Mouse (Mus musculus) neural tube, embryonic 11.5 days (tissue): ENCODE data around the gene Adamts14. TPM values are rescaled to one million over a fixed set of nuclear protein-coding genes. Genes with fewer than 3 reads are reported as not detected.

Experiments used
- ATAC-seq: fragments of 200-750 bp; cut with Nextera tagmentation; 2 replicates; pipeline ENCODE4 v1.8.0; 2017; ENCODE audit warnings: moderate number of reproducible peaks, mild to moderate bottlenecking, moderate TSS enrichment, moderate library complexity; ENCODE audit not compliant: insufficient read depth, low FRiP score, low TSS enrichment
- DNase-seq: peaks from one replicate; pipeline ENCODE4 v3.0.0-alpha.2; 2015; ENCODE audit warnings: low spot score
- H3K27ac ChIP-seq: fragments of 300-500 bp; sonication (generic); 2 replicates; pipeline ENCODE4 v1.5.1; 2014; ENCODE audit warnings: low read depth, mild to moderate bottlenecking, low read length
- H3K27me3 ChIP-seq: fragments of 300-500 bp; sonication (generic); 2 replicates; pipeline ENCODE4 v1.6.1; 2014; ENCODE audit warnings: mild to moderate bottlenecking, low read length, mixed read lengths; ENCODE audit not compliant: control insufficient read depth, insufficient read depth
- H3K36me3 ChIP-seq: fragments of 300-500 bp; sonication (generic); 2 replicates; pipeline ENCODE4 v1.6.1; 2014; ENCODE audit warnings: mild to moderate bottlenecking, low read length, moderate library complexity, mixed read lengths; ENCODE audit not compliant: control insufficient read depth, insufficient read depth
- H3K4me1 ChIP-seq: fragments of 300-500 bp; sonication (generic); 2 replicates; pipeline ENCODE4 v1.6.1; 2014; ENCODE audit warnings: low read length, mixed read lengths; ENCODE audit not compliant: control insufficient read depth, insufficient read depth
- H3K4me2 ChIP-seq: fragments of 300-500 bp; sonication (generic); 2 replicates; pipeline ENCODE4 v1.6.1; 2014; ENCODE audit warnings: low read depth, mild to moderate bottlenecking, moderate library complexity
- H3K4me3 ChIP-seq: fragments of 300-500 bp; sonication (generic); 2 replicates; pipeline ENCODE4 v1.5.1; 2014; ENCODE audit warnings: low read depth, low read length
- H3K9ac ChIP-seq: fragments of 300-500 bp; sonication (generic); 2 replicates; pipeline ENCODE4 v1.6.1; 2014; ENCODE audit warnings: mild to moderate bottlenecking, low read length
- H3K9me3 ChIP-seq: fragments of 300-500 bp; sonication (generic); 2 replicates; pipeline ENCODE4 v1.6.1; 2016; ENCODE audit warnings: low read length; ENCODE audit not compliant: control insufficient read depth
- WGBS: fragments of 180-500 bp; shearing (Covaris S2); extraction: QIAGEN DNeasy Blood & Tissue Kit; methylation state at CpG from one replicate; pipeline ENCODE4 v1.1.7; 2014; 5-methylcytosine and 5-hydroxymethylcytosine counted together
- polyA plus RNA-seq: library from polyadenylated mRNA; unstranded; fragments of >200 nt; fragmentation: Nextera tagmentation; extraction: Ambion mirVana; gene quantifications from 2 replicates; pipeline ENCODE4 v1.2.1, GENCODE M21; 2014

The Adamts14 gene
- polyA plus RNA-seq, 1 experiment from 2014 or later = 0.34 TPM

GRCm38 (mm10) chr10:61304046-61304445, 30.8 kb upstream of the Adamts14 start:
- WGBS = 91% methylated on average over 6 of the region's 6 CpGs
- Histone ChIP-seq H3K27ac (no peak overlapping the region), H3K4me2 (no peak overlapping the region), H3K4me3 (no peak overlapping the region), H3K9me3 (no peaks in the 10 kb centered on the region), H3K4me1 (no peaks in the 10 kb centered on the region), H3K9ac (no peak overlapping the region), H3K36me3 (no peaks in the 10 kb centered on the region), H3K27me3 (no peaks in the 10 kb centered on the region)
- DNase-seq (no peak), ATAC-seq (no peak)

GRCm38 (mm10) chr10:61300996-61301395, 27.8 kb upstream of the Adamts14 start:
- H3K27me3 ChIP-seq = no peaks in the 10 kb centered on the region
- H3K36me3 ChIP-seq = no peaks in the 10 kb centered on the region
- WGBS = 87% methylated on average over 3 of the region's 3 CpGs
- H3K9me3 ChIP-seq = no peaks in the 10 kb centered on the region
- DNase-seq (no peak), ATAC-seq (no peak)
- no peak overlapping the region for H3K9ac ChIP-seq
- H3K4me3 ChIP-seq = no peak overlapping the region
- H3K4me1 ChIP-seq = no peaks in the 10 kb centered on the region
- no peak overlapping the region for H3K4me2 ChIP-seq
- H3K27ac ChIP-seq = no peak overlapping the region

GRCm38 (mm10) chr10:61297477-61297876, 24.2 kb upstream of the Adamts14 start, which contains the start of gene Prf1:
Prf1 (plus strand) TSS chr10:61297833.
- H3K36me3 ChIP-seq = no peaks in the 10 kb centered on the region
- no peak for DNase-seq
- no peak for ATAC-seq
- WGBS = 87% methylated on average over 7 of the region's 7 CpGs
- no peak within 1 kb of the TSS for H3K9ac ChIP-seq
- H3K9me3 ChIP-seq = no peaks in the 10 kb centered on the region
- H3K27ac ChIP-seq = no peak within 1 kb of the TSS
- no peaks in the 10 kb centered on the region for H3K4me1 ChIP-seq
- H3K4me3 ChIP-seq = no peak within 1 kb of the TSS
- H3K27me3 ChIP-seq = no peaks in the 10 kb centered on the region
- no peak within 1 kb of the TSS for H3K4me2 ChIP-seq

GRCm38 (mm10) chr10:61296713-61297445, 23.6 kb upstream of the Adamts14 start:
- ATAC-seq (no peak), DNase-seq (no peak)
- no peak overlapping the region for H3K9ac ChIP-seq
- no peak overlapping the region for H3K27ac ChIP-seq
- no peaks in the 10 kb centered on the region for H3K27me3 ChIP-seq
- 82% methylated on average over 8 of the region's 8 CpGs for WGBS
- no peaks in the 10 kb centered on the region for H3K36me3 ChIP-seq
- H3K9me3 ChIP-seq = no peaks in the 10 kb centered on the region
- H3K4me1 ChIP-seq = no peaks in the 10 kb centered on the region
- H3K4me3 ChIP-seq = no peak overlapping the region
- H3K4me2 ChIP-seq = no peak overlapping the region

GRCm38 (mm10) chr10:61294242-61294641, 21.0 kb upstream of the Adamts14 start:
- 84% methylated on average over 8 of the region's 8 CpGs for WGBS
- Histone ChIP-seq H3K36me3 (no peaks in the 10 kb centered on the region), H3K4me2 (no peak overlapping the region), H3K4me1 (no peaks in the 10 kb centered on the region), H3K27ac (no peak overlapping the region), H3K9me3 (no peaks in the 10 kb centered on the region), H3K27me3 (no peaks in the 10 kb centered on the region), H3K9ac (no peak overlapping the region), H3K4me3 (no peak overlapping the region)
- DNase-seq (no peak), ATAC-seq (no peak)

- Histone ChIP-seq H3K27me3 (no peaks in the 10 kb centered on the region), H3K4me2 (no peak overlapping the region), H3K9ac (no peak overlapping the region), H3K36me3 (no peaks in the 10 kb centered on the region), H3K4me1 (no peaks in the 10 kb centered on the region), H3K9me3 (no peaks in the 10 kb centered on the region), H3K4me3 (no peak overlapping the region), H3K27ac (no peak overlapping the region)
- no peak for ATAC-seq
- 51% methylated on average over 2 of the region's 2 CpGs for WGBS
- no peak for DNase-seq
These were observed 17.2 kb upstream of the Adamts14 start for GRCm38 (mm10) chr10:61290479-61290878.

- 89% methylated on average over 2 of the region's 2 CpGs for WGBS
- H3K4me3 ChIP-seq = no peak overlapping the region
- no peaks in the 10 kb centered on the region for H3K27me3 ChIP-seq
- DNase-seq = no peak
- H3K9me3 ChIP-seq = no peaks in the 10 kb centered on the region
- H3K36me3 ChIP-seq = no peaks in the 10 kb centered on the region
- no peak overlapping the region for H3K9ac ChIP-seq
- no peak for ATAC-seq
- H3K4me2 ChIP-seq = no peak overlapping the region
- no peak overlapping the region for H3K27ac ChIP-seq
- H3K4me1 ChIP-seq = no peaks in the 10 kb centered on the region
These were observed 16.8 kb upstream of the Adamts14 start for GRCm38 (mm10) chr10:61290016-61290415.

- DNase-seq (no peak), ATAC-seq (no peak)
- Histone ChIP-seq H3K36me3 (no peaks in the 10 kb centered on the region), H3K27ac (no peak overlapping the region), H3K9ac (no peak overlapping the region), H3K4me3 (no peak overlapping the region), H3K27me3 (no peaks in the 10 kb centered on the region), H3K4me1 (no peaks in the 10 kb centered on the region), H3K9me3 (no peaks in the 10 kb centered on the region), H3K4me2 (no peak overlapping the region)
- 75% methylated on average over 7 of the region's 7 CpGs for WGBS
These were observed 13.0 kb upstream of the Adamts14 start for GRCm38 (mm10) chr10:61286246-61286645.

GRCm38 (mm10) chr10:61285271-61285670, 12.0 kb upstream of the Adamts14 start:
- Histone ChIP-seq H3K27me3 (no peaks in the 10 kb centered on the region), H3K4me2 (no peak overlapping the region), H3K4me3 (no peak overlapping the region), H3K27ac (no peak overlapping the region), H3K36me3 (no peaks in the 10 kb centered on the region), H3K9me3 (no peaks in the 10 kb centered on the region), H3K9ac (no peak overlapping the region), H3K4me1 (no peaks in the 10 kb centered on the region)
- no peak for DNase-seq
- WGBS = 85% methylated on average over 11 of the region's 11 CpGs
- no peak for ATAC-seq
